Mouse (Mus musculus): ENCODE results near the gene Ipo7. TPM values are rescaled to one million over a fixed set of nuclear protein-coding genes. Genes with fewer than 3 reads are reported as not detected.

Gene Ipo7
- polyA plus RNA-seq, 1 experiment = 46.5 TPM

DNA sequence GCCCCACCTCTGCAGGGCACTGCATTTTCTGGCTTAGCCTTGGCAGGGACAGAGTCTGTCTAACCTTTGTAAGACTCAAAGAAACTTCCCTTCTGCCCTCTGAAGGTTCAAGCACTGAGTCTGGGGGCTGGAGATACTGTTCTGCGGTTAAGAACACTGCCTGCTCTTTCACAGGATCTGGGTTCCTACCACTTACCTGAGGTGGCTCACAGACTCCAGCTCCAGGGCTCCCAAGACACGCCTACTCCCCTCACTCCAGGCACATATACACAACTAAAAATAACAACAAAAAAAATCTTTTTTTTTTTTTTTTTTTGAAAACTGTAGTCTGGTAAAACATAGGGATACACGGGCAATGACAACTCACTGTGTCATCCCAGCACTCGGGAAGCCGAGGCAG lies 83.2 kb downstream of the Ipo7 start:
- Histone ChIP-seq H3K27ac (ENCODE audit: insufficient read depth, low read length) (no peak overlapping the region), H3K4me3 (replicated peaks; ENCODE audit: insufficient read depth, low read depth, low read length) (no peak overlapping the region), H3K27me3 (ENCODE audit: control insufficient read depth, insufficient read depth, low read length) (no peaks in the 10 kb centered on the region), H3K4me1 (ENCODE audit: control insufficient read depth, insufficient read depth, low read length) (no peaks in the 10 kb centered on the region)
- DNase-seq = no peak
- TF ChIP-seq CTCF (IDR thresholded peaks at IDR 0.05; ENCODE audit: borderline replicate concordance, insufficient read depth, low read depth, low read length) (no peak), POLR2A (IDR thresholded peaks at IDR 0.05; ENCODE audit: borderline replicate concordance, insufficient read depth, low read length) (no peak)
- WGBS = 90% methylated on average over 5 of the region's 5 CpGs

DNA sequence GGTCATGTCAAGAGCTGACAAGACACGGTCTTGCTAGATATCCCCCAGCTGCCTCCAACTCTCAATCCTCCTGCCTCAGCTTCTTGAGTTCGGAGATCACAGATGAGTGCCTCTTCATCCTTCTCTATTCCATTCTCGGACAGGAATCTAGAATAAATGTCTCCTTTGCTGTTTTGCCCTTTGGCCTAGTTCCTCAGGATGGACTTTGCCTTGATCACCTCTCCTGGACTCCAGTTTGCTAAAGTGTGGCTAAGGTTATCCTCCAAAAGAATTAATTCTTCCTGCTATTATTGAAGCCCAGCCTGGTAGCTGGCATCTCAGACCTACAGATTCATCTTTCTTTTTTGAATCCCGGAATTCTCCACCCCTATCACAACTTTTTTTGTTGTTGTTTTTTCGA lies 87.0 kb downstream of the Ipo7 start:
- WGBS = 85% methylated on average over 5 of the region's 5 CpGs
- Histone ChIP-seq H3K4me3 (replicated peaks; ENCODE audit: insufficient read depth, low read depth, low read length) (no peak overlapping the region), H3K4me1 (ENCODE audit: control insufficient read depth, insufficient read depth, low read length) (no peaks in the 10 kb centered on the region), H3K27ac (ENCODE audit: insufficient read depth, low read length) (no peak overlapping the region), H3K27me3 (ENCODE audit: control insufficient read depth, insufficient read depth, low read length) (no peaks in the 10 kb centered on the region)
- DNase-seq = no peak
- TF ChIP-seq POLR2A (IDR thresholded peaks at IDR 0.05; ENCODE audit: borderline replicate concordance, insufficient read depth, low read length) = no peak

Other genes with a start within 250 kb of the Ipo7 start
- gene Nrip3, start 236.2 kb upstream of the Ipo7 start, polyA plus RNA-seq (2012; rRNA removed) = 46.6 and 52.8 TPM in 2 replicates
- 0.26 and 0.33 TPM in 2 replicates for gene Scube2, start 152.6 kb upstream of the Ipo7 start, polyA plus RNA-seq (2012; rRNA removed)
- 270 TPM in 2 replicates for gene Dennd5a, start 57.8 kb upstream of the Ipo7 start, polyA plus RNA-seq (2012; rRNA removed)
- 61.8 and 66.0 TPM in 2 replicates for gene Tmem41b, start 31.3 kb upstream of the Ipo7 start, polyA plus RNA-seq (2012; rRNA removed)
- 16.0 and 16.7 TPM in 2 replicates for gene Zfp143, start 42.9 kb downstream of the Ipo7 start, polyA plus RNA-seq (2012; rRNA removed)
- 15.9 and 16.9 TPM in 2 replicates for gene Wee1, start 103.8 kb downstream of the Ipo7 start, polyA plus RNA-seq (2012; rRNA removed)
- gene Swap70, start 203.4 kb downstream of the Ipo7 start, polyA plus RNA-seq (2012; rRNA removed) = 5.2 and 5.4 TPM in 2 replicates

Data from cerebellum, adult 2 months (tissue).